Mouse (Mus musculus) midbrain, embryonic 16.5 days (tissue): ENCODE data around the gene Samd4b. TPM values are rescaled to one million over a fixed set of nuclear protein-coding genes. Genes with fewer than 3 reads are reported as not detected.
A peak's percentile ranks its signal among the peaks of the same experiment; 100 is the strongest.

ENCODE experiments used
- ATAC-seq: fragments of 200-750 bp; cut with Nextera tagmentation; 2 replicates; pipeline ENCODE4 v1.8.0; 2017; ENCODE audit warnings: moderate TSS enrichment
- H3K27ac ChIP-seq: fragments of 300-500 bp; sonication (generic); 2 replicates; pipeline ENCODE4 v1.5.1; 2014; ENCODE audit warnings: mild to moderate bottlenecking, low read length, mixed read lengths
- H3K27me3 ChIP-seq: fragments of 300-500 bp; sonication (generic); 2 replicates; pipeline ENCODE4 v1.6.1; 2014; ENCODE audit warnings: low read depth, low read length, mixed read lengths; ENCODE audit not compliant: control insufficient read depth, insufficient read depth
- H3K36me3 ChIP-seq: fragments of 300-500 bp; sonication (generic); 2 replicates; pipeline ENCODE4 v1.6.1; 2014; ENCODE audit warnings: mild to moderate bottlenecking, low read length, moderate library complexity, mixed read lengths; ENCODE audit not compliant: control insufficient read depth, insufficient read depth
- H3K4me1 ChIP-seq: fragments of 300-500 bp; sonication (generic); 2 replicates; pipeline ENCODE4 v1.6.1; 2014; ENCODE audit warnings: mild to moderate bottlenecking, low read length, mixed read lengths; ENCODE audit not compliant: control insufficient read depth, insufficient read depth
- H3K4me2 ChIP-seq: fragments of 300-500 bp; sonication (generic); 2 replicates; pipeline ENCODE4 v1.6.1; 2014; ENCODE audit warnings: mild to moderate bottlenecking, low read length, mixed read lengths
- H3K4me3 ChIP-seq: fragments of 300-500 bp; sonication (generic); 2 replicates; pipeline ENCODE4 v1.5.1; 2014; ENCODE audit warnings: low read depth, mild to moderate bottlenecking, low read length, moderate library complexity, mixed read lengths
- H3K9ac ChIP-seq: fragments of 300-500 bp; sonication (generic); 2 replicates; pipeline ENCODE4 v1.6.1; 2014; ENCODE audit warnings: low read depth, low read length, mixed read lengths
- H3K9me3 ChIP-seq: fragments of 300-500 bp; sonication (generic); replicated peaks from 2 replicates; pipeline ENCODE4 v1.6.1; 2014; ENCODE audit warnings: mild to moderate bottlenecking, low read length, mixed read lengths; ENCODE audit not compliant: control insufficient read depth, poor library complexity, severe bottlenecking
- WGBS: fragments of 180-500 bp; shearing (Covaris S2); extraction: QIAGEN DNeasy Blood & Tissue Kit; methylation state at CpG from one replicate; pipeline ENCODE4 v1.1.7; 2014; 5-methylcytosine and 5-hydroxymethylcytosine counted together
- polyA plus RNA-seq: library from polyadenylated mRNA; unstranded; fragments of >200 nt; fragmentation: Nextera tagmentation; extraction: Ambion mirVana; gene quantifications from 2 replicates; pipeline ENCODE4 v1.2.1, GENCODE M21; 2015

The Samd4b gene
- polyA plus RNA-seq, 1 experiment from 2014 or later = 20.4 TPM

- no peak overlapping the region for H3K4me3 ChIP-seq
- peaks cover 16% of the 10 kb centered on the region for H3K4me1 ChIP-seq
- H3K9me3 ChIP-seq = no peaks in the 10 kb centered on the region
- peak overlapping the region; percentile 40 for H3K4me2 ChIP-seq
- 5% methylated on average over 30 of the region's 30 CpGs for WGBS
- 0 out of 2 replicates have a peak, but pooled peaks have one; percentile 8 for ATAC-seq
- peak overlapping the region; percentile 40; the same call in 1 of the 2 replicates for H3K27ac ChIP-seq
- H3K9ac ChIP-seq = peak overlapping the region; percentile 52; the same call in 1 of the 2 replicates
- H3K27me3 ChIP-seq = peaks cover 4% of the 10 kb centered on the region; the same call in 1 of the 2 replicates
- 0 out of 2 replicates have a peak, but pooled peaks cover 3% of the 10 kb centered on the region for H3K36me3 ChIP-seq
These were observed 216.7 kb downstream of the Samd4b start for GRCm38 (mm10) chr7:28381017-28381790.

- Histone ChIP-seq H3K9ac (peak within 1 kb of the TSS; percentile 68), H3K4me2 (peak within 1 kb of the TSS; percentile 67), H3K4me3 (peak within 1 kb of the TSS; percentile 44), H3K27ac (peak within 1 kb of the TSS; percentile 68), H3K9me3 (no peaks in the 10 kb centered on the region), H3K36me3 (no peaks in the 10 kb centered on the region), H3K27me3 (peaks cover 4% of the 10 kb centered on the region; the same call in 1 of the 2 replicates), H3K4me1 (peaks cover 21% of the 10 kb centered on the region)
- ATAC-seq = no peak
- 58% methylated on average over 17 of the region's 17 CpGs for WGBS
These were observed 217.5 kb downstream of the Samd4b start, which contains the start of gene Zfp36 for GRCm38 (mm10) chr7:28380237-28381016. Zfp36 (minus strand) TSS chr7:28380253.

GRCm38 (mm10) chr7:28378769-28379651, 218.9 kb downstream of the Samd4b start:
- H3K27me3 ChIP-seq = peaks cover 4% of the 10 kb centered on the region; the same call in 1 of the 2 replicates

GRCm38 (mm10) chr7:28378066-28378690, 219.8 kb downstream of the Samd4b start:
- H3K4me2 ChIP-seq = peak overlapping the region; percentile 67
- ATAC-seq = no peak
- peaks cover 21% of the 10 kb centered on the region for H3K4me1 ChIP-seq
- H3K9ac ChIP-seq = peak overlapping the region; percentile 68; the same call in 1 of the 2 replicates
- H3K27ac ChIP-seq = no peak overlapping the region
- WGBS = 55% methylated on average over 32 of the region's 32 CpGs
- no peaks in the 10 kb centered on the region for H3K36me3 ChIP-seq
- H3K27me3 ChIP-seq = peaks cover 4% of the 10 kb centered on the region; the same call in 1 of the 2 replicates
- no peaks in the 10 kb centered on the region for H3K9me3 ChIP-seq
- peak overlapping the region; percentile 44 for H3K4me3 ChIP-seq

More at GRCm38 (mm10) chr7:28378769-28379651, 218.9 kb downstream of the Samd4b start:
- no peak for ATAC-seq
- Histone ChIP-seq H3K4me2 (peak overlapping the region; percentile 67), H3K4me3 (peak overlapping the region; percentile 44), H3K9ac (peak overlapping the region; percentile 68), H3K4me1 (peaks cover 21% of the 10 kb centered on the region), H3K27ac (peak overlapping the region; percentile 68), H3K36me3 (no peaks in the 10 kb centered on the region), H3K9me3 (no peaks in the 10 kb centered on the region)
- under 1% methylated on average over 53 of the region's 53 CpGs for WGBS

- Histone ChIP-seq H3K27me3 (peaks cover 4% of the 10 kb centered on the region; the same call in 1 of the 2 replicates), H3K9me3 (no peaks in the 10 kb centered on the region), H3K4me2 (peak overlapping the region; percentile 67; the same call in 1 of the 2 replicates), H3K4me3 (no peak overlapping the region; the same call in 1 of the 2 replicates), H3K4me1 (peaks cover 21% of the 10 kb centered on the region), H3K36me3 (no peaks in the 10 kb centered on the region), H3K27ac (no peak overlapping the region), H3K9ac (peak overlapping the region; percentile 3; the same call in 1 of the 2 replicates)
- ATAC-seq = no peak
- 77% methylated on average over 18 of the region's 18 CpGs for WGBS
These were observed 220.5 kb downstream of the Samd4b start for GRCm38 (mm10) chr7:28377190-28378065.

- Histone ChIP-seq H3K4me2 (peak overlapping the region; percentile 81), H3K27me3 (peaks cover 4% of the 10 kb centered on the region; the same call in 1 of the 2 replicates), H3K36me3 (no peaks in the 10 kb centered on the region), H3K4me3 (peak overlapping the region; percentile 48), H3K9ac (peak overlapping the region; percentile 68), H3K27ac (peak overlapping the region; percentile 81), H3K4me1 (peaks cover 21% of the 10 kb centered on the region), H3K9me3 (no peaks in the 10 kb centered on the region)
- no peak for ATAC-seq
- WGBS = 5% methylated on average over 30 of the region's 30 CpGs
These were observed 221.8 kb downstream of the Samd4b start for GRCm38 (mm10) chr7:28376011-28376771.
